Mouse (Mus musculus): ENCODE data around the gene Clk2. TPM values are rescaled to one million over a fixed set of nuclear protein-coding genes. Genes with fewer than 3 reads are reported as not detected.

Gene Clk2
- polyA plus RNA-seq, 1 experiment from 2014 or later, result 10.2 TPM

DNA sequence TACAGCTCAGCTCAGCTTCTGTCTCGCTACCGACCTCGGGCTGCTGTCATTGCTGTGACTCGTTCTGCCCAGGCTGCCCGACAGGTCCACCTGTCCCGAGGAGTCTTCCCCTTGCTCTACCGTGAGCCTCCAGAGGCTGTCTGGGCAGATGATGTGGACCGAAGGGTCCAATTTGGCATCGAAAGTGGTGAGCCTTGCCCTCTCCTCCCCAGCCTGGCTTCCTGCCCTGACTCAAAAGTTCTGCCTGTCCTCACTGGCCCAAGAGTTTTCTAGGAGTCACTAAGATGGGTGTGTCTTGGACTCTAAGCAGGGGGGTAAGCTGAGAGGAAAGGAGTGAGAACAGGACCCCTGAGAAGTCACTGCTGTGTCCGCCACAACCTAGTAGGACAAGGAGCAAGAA lies 19.8 kb upstream of the Clk2 start:
- Histone ChIP-seq H3K9ac (ENCODE audit: low read length) (0 out of 2 replicates have a peak overlapping the region, but pooled peaks have one; percentile 23), H3K36me3 (ENCODE audit: control insufficient read depth, insufficient read depth, low read length) (no peaks in the 10 kb centered on the region), H3K4me1 (replicated peaks; ENCODE audit: control insufficient read depth, insufficient read depth) (no peaks in the 10 kb centered on the region), H3K9me3 (ENCODE audit: control insufficient read depth, low read length) (no peaks in the 10 kb centered on the region), H3K4me3 (ENCODE audit: low read depth, low read length) (no peak overlapping the region), H3K27ac (replicated peaks) (no peak overlapping the region), H3K4me2 (replicated peaks; ENCODE audit: low read depth) (no peak overlapping the region), H3K27me3 (ENCODE audit: control insufficient read depth, insufficient read depth, low read length) (no peaks in the 10 kb centered on the region)
- WGBS, result 71% methylated on average over 10 of the region's 10 CpGs
- ATAC-seq (ENCODE audit: low FRiP score, low TSS enrichment) (no peak), DNase-seq (ENCODE audit: low spot score) (no peak)
- TF ChIP-seq EP300 (optimal IDR thresholded peaks at IDR 0.05), result no peak
- no peak for TF ChIP-seq CTCF (IDR thresholded peaks at IDR 0.05; ENCODE audit: low read depth)

DNA sequence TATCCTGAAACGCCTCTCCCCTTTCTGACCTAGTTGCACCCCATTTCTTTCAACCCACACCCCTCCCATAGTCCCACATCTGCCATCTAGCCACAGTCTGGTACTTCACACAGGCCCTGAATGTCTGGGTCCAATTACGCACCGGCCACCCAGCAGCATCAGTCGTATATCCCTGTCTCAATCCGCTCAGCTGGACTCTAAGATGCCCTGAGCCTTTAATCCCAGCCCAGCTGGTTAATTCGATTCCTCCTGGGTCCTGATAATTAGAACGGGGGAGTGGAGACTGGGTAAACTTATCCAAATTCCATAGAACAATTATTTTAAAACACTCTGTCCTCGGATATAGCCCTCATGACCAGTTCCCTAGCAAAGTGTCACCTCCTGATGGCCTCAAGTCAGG lies 19.0 kb upstream of the Clk2 start:
- no peak for TF ChIP-seq EP300 (optimal IDR thresholded peaks at IDR 0.05)
- no peak for TF ChIP-seq CTCF (IDR thresholded peaks at IDR 0.05; ENCODE audit: low read depth)
- Histone ChIP-seq H3K4me3 (ENCODE audit: low read depth, low read length) (no peak overlapping the region), H3K27me3 (ENCODE audit: control insufficient read depth, insufficient read depth, low read length) (no peaks in the 10 kb centered on the region), H3K4me1 (replicated peaks; ENCODE audit: control insufficient read depth, insufficient read depth) (no peaks in the 10 kb centered on the region), H3K9me3 (ENCODE audit: control insufficient read depth, low read length) (no peaks in the 10 kb centered on the region), H3K27ac (replicated peaks) (no peak overlapping the region), H3K4me2 (replicated peaks; ENCODE audit: low read depth) (no peak overlapping the region), H3K36me3 (ENCODE audit: control insufficient read depth, insufficient read depth, low read length) (no peaks in the 10 kb centered on the region), H3K9ac (ENCODE audit: low read length) (no peak overlapping the region)
- no peak for DNase-seq (ENCODE audit: low spot score)
- 50% methylated on average over 8 of the region's 8 CpGs for WGBS
- no peak for ATAC-seq (ENCODE audit: low FRiP score, low TSS enrichment)

DNA sequence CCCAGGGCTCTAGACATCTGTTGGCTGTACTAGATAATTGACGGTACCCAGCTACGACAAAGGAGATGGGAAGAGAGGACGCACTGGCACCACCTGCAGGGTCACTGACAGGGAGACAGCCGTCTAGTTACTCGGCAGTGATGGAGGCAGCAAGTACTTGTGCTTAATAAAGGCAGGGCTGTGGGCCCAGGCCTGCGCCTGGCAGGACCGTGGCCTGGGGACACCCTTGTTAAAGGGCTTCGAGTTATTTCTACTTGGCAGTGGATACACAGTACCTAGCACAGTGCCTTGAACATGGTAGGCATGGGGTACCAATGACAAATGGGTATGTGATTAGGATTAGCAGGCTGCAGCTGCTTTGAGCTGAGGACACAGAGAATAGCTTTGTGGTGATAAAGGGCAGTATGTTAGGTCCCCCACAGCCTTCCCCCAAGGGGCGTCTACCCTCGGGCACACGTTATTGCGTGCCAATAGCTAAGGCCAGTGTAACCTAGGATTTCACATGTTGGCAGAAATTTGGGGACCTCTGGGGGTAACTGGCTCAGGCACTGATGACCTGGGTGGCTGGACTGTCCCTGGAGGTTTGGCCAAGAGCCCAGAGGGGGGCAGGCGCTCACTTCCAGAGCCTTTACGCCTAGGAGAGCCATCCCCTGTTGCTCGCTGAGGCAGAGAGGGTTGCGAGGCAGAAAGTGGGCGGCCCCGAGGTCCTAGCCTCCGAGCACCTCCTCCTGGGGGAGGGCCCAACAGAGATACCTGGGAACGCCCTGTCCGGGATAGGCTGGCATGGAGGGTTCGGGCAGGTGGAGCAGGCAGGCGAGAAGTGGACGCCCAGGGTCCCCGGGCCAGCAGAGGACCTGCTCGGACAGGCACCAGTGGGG lies 17.3 kb upstream of the Clk2 start:
- Histone ChIP-seq H3K4me2 (replicated peaks; ENCODE audit: low read depth) (peak overlapping the region; percentile 48), H3K27ac (replicated peaks) (no peak overlapping the region), H3K36me3 (ENCODE audit: control insufficient read depth, insufficient read depth, low read length) (no peaks in the 10 kb centered on the region), H3K4me1 (replicated peaks; ENCODE audit: control insufficient read depth, insufficient read depth) (no peaks in the 10 kb centered on the region), H3K9me3 (ENCODE audit: control insufficient read depth, low read length) (no peaks in the 10 kb centered on the region), H3K4me3 (ENCODE audit: low read depth, low read length) (peak overlapping the region; percentile 24; the same call in 1 of the 2 replicates), H3K9ac (ENCODE audit: low read length) (peak overlapping the region; percentile 43; the same call in 1 of the 2 replicates), H3K27me3 (ENCODE audit: control insufficient read depth, insufficient read depth, low read length) (no peaks in the 10 kb centered on the region)
- 29% methylated on average over 23 of the region's 26 CpGs for WGBS
- ATAC-seq (ENCODE audit: low FRiP score, low TSS enrichment) (peak; percentile 88), DNase-seq (ENCODE audit: low spot score) (peak; percentile 82)
- TF ChIP-seq EP300 (optimal IDR thresholded peaks at IDR 0.05) (no peak), CTCF (IDR thresholded peaks at IDR 0.05; ENCODE audit: low read depth) (no peak)

DNA sequence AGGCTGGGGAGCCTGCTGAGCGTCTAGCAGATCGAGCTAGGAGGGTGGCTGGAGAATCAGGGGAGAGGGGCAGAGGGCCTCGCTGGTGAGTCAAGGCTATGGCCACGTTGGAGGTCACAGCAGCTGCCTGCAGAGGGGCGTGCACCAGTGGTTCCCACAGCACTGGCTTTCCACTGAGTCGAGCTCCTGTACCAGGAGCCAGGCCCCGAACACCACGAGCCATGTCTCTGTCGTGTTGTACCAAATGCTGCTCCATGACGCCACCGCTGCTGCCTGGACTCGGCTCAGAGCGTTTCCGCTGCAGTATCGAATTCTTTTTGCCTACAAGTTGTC lies 16.6 kb upstream of the Clk2 start:
- peak; percentile 53 for ATAC-seq (ENCODE audit: low FRiP score, low TSS enrichment)
- H3K4me3 ChIP-seq (ENCODE audit: low read depth, low read length), result peak overlapping the region; percentile 24; the same call in 1 of the 2 replicates
- no peaks in the 10 kb centered on the region for H3K4me1 ChIP-seq (replicated peaks; ENCODE audit: control insufficient read depth, insufficient read depth)
- no peaks in the 10 kb centered on the region for H3K9me3 ChIP-seq (ENCODE audit: control insufficient read depth, low read length)
- WGBS, result 8% methylated on average over 15 of the region's 15 CpGs
- peak overlapping the region; percentile 43; the same call in 1 of the 2 replicates for H3K9ac ChIP-seq (ENCODE audit: low read length)
- no peak overlapping the region for H3K27ac ChIP-seq (replicated peaks)
- H3K27me3 ChIP-seq (ENCODE audit: control insufficient read depth, insufficient read depth, low read length), result no peaks in the 10 kb centered on the region
- H3K36me3 ChIP-seq (ENCODE audit: control insufficient read depth, insufficient read depth, low read length), result no peaks in the 10 kb centered on the region
- DNase-seq (ENCODE audit: low spot score), result no peak
- TF ChIP-seq CTCF (IDR thresholded peaks at IDR 0.05; ENCODE audit: low read depth) (no peak), EP300 (optimal IDR thresholded peaks at IDR 0.05) (no peak)
- peak overlapping the region; percentile 48 for H3K4me2 ChIP-seq (replicated peaks; ENCODE audit: low read depth)

DNA sequence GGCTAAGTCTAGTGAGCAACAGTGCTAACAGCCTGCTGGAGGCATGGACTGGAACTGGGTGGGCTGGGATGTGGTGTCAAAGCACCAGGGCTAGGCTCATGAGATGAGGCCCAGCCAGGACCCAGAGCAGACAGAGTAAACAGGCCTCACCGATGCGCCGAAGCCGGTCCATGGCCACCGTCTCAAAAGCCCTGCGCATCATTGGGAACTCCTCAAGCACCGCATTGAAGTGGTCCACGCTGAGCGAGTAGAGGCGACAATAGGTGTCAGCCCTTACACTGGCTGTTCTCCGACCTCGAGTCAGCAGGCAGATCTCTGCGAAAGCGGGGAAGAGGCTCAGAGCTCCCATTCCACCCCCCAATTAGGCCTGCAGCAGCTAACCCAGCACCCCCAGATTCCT lies 16.0 kb upstream of the Clk2 start:
- no peak overlapping the region for H3K4me2 ChIP-seq (replicated peaks; ENCODE audit: low read depth)
- DNase-seq (ENCODE audit: low spot score) (no peak), ATAC-seq (ENCODE audit: low FRiP score, low TSS enrichment) (no peak)
- no peaks in the 10 kb centered on the region for H3K27me3 ChIP-seq (ENCODE audit: control insufficient read depth, insufficient read depth, low read length)
- H3K9me3 ChIP-seq (ENCODE audit: control insufficient read depth, low read length), result no peaks in the 10 kb centered on the region
- no peak overlapping the region for H3K9ac ChIP-seq (ENCODE audit: low read length)
- H3K4me1 ChIP-seq (replicated peaks; ENCODE audit: control insufficient read depth, insufficient read depth), result no peaks in the 10 kb centered on the region
- no peaks in the 10 kb centered on the region for H3K36me3 ChIP-seq (ENCODE audit: control insufficient read depth, insufficient read depth, low read length)
- 80% methylated on average over 14 of the region's 14 CpGs for WGBS
- TF ChIP-seq EP300 (optimal IDR thresholded peaks at IDR 0.05) (no peak), CTCF (IDR thresholded peaks at IDR 0.05; ENCODE audit: low read depth) (no peak)
- H3K27ac ChIP-seq (replicated peaks), result no peak overlapping the region
- no peak overlapping the region for H3K4me3 ChIP-seq (ENCODE audit: low read depth, low read length)
